Mouse (Mus musculus): Measurements from ENCODE around the gene Ttll12. TPM values are rescaled to one million over a fixed set of nuclear protein-coding genes. Genes with fewer than 3 reads are reported as not detected.

Gene Ttll12
- polyA plus RNA-seq, 1 experiment: 21.6 TPM

GRCm38 (mm10) chr15:83582931-83583330, 12.0 kb downstream of the Ttll12 start:
- Histone ChIP-seq H3K4me1 (ENCODE audit: control insufficient read depth, insufficient read depth, low read length) (no peaks in the 10 kb centered on the region), H3K4me3 (replicated peaks; ENCODE audit: extremely low read depth, low read depth, low read length) (no peak overlapping the region)
- no peak for DNase-seq
- TF ChIP-seq POLR2A (IDR thresholded peaks at IDR 0.05; ENCODE audit: borderline replicate concordance, extremely low read depth, low read depth, low read length): no peak
- 82% methylated on average over 4 of the region's 4 CpGs for WGBS

GRCm38 (mm10) chr15:83576651-83577050, 18.3 kb downstream of the Ttll12 start:
- WGBS: 87% methylated on average over 9 of the region's 9 CpGs
- no peak for DNase-seq
- TF ChIP-seq POLR2A (IDR thresholded peaks at IDR 0.05; ENCODE audit: borderline replicate concordance, extremely low read depth, low read depth, low read length) (no peak), CTCF (IDR thresholded peaks at IDR 0.05; ENCODE audit: insufficient read depth, low read length) (no peak)
- Histone ChIP-seq H3K4me1 (ENCODE audit: control insufficient read depth, insufficient read depth, low read length) (peaks cover 5% of the 10 kb centered on the region; the same call in 1 of the 2 replicates), H3K4me3 (replicated peaks; ENCODE audit: extremely low read depth, low read depth, low read length) (no peak overlapping the region)

- Histone ChIP-seq H3K4me3 (replicated peaks; ENCODE audit: extremely low read depth, low read depth, low read length) (no peak overlapping the region), H3K4me1 (ENCODE audit: control insufficient read depth, insufficient read depth, low read length) (peaks cover 5% of the 10 kb centered on the region; the same call in 1 of the 2 replicates)
- TF ChIP-seq CTCF (IDR thresholded peaks at IDR 0.05; ENCODE audit: insufficient read depth, low read length): no peak
- no peak for TF ChIP-seq POLR2A (IDR thresholded peaks at IDR 0.05; ENCODE audit: borderline replicate concordance, extremely low read depth, low read depth, low read length)
- WGBS: 88% methylated on average over 8 of the region's 8 CpGs
- DNase-seq: no peak
Measured at GRCm38 (mm10) chr15:83575543-83575942, 19.4 kb downstream of the Ttll12 start.

DNA sequence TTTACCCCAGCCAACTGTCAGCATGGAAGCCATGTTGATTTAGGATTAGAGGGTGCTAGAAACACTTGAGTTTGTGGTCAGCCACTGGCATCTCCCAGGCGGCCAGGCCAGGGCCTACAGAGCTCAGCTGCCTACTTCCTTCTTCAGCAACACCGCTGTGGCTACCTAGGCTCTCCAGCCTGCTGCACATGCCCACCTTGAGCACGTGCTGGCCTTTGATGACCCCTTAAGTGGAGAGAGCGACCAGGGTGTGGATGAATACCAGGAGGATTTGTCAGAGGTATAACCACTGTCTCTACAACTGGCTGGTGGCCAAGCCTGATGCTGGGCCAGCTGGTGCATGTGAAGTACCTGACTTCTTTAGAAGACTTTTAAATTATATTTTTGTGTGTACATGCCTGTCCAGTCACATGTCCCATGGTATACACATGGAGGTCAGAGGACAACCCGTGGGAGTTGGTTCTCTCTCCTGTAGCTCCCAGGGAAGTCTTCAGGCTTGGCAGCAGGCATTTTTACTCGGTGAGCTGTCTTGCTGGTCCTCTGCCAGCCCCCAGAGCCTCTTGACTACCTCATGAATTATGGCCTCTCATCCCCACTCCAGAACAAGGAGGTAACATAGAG, 20.1 kb downstream of the Ttll12 start:
- peak; percentile 73 for DNase-seq
- Histone ChIP-seq H3K4me3 (replicated peaks; ENCODE audit: extremely low read depth, low read depth, low read length) (no peak overlapping the region), H3K4me1 (ENCODE audit: control insufficient read depth, insufficient read depth, low read length) (peaks cover 5% of the 10 kb centered on the region; the same call in 1 of the 2 replicates)
- no peak for TF ChIP-seq POLR2A (IDR thresholded peaks at IDR 0.05; ENCODE audit: borderline replicate concordance, extremely low read depth, low read depth, low read length)
- TF ChIP-seq CTCF (IDR thresholded peaks at IDR 0.05; ENCODE audit: insufficient read depth, low read length): no peak
- 57% methylated on average over 6 of the region's 6 CpGs for WGBS

DNA sequence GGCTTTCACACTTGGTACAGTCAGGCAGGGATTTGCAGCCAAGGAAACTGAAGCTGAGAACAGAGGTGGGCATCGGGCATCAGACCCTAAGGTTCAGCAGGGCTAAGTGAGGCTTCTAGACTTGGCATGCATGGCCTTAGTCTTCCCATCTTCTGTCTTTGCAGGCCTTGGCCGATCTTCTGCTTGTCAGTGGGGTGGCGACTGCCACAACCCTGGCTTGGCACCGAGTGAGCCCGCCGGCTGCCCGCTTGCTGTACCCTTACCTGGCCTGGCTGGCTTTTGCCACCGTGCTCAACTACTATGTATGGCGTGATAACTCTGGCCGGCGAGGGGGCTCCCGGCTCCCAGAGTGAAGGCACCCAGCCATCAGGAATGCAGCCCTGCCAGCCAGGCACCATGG, 21.4 kb downstream of the Ttll12 start:
- TF ChIP-seq CTCF (IDR thresholded peaks at IDR 0.05; ENCODE audit: insufficient read depth, low read length) (no peak), POLR2A (IDR thresholded peaks at IDR 0.05; ENCODE audit: borderline replicate concordance, extremely low read depth, low read depth, low read length) (no peak)
- 95% methylated on average over 12 of the region's 12 CpGs for WGBS

GRCm38 (mm10) chr15:83572132-83572531, 22.8 kb downstream of the Ttll12 start:
- WGBS: 84% methylated on average over 4 of the region's 4 CpGs
- DNase-seq: no peak
- H3K4me3 ChIP-seq (replicated peaks; ENCODE audit: extremely low read depth, low read depth, low read length): no peak overlapping the region
- TF ChIP-seq POLR2A (IDR thresholded peaks at IDR 0.05; ENCODE audit: borderline replicate concordance, extremely low read depth, low read depth, low read length) (no peak), CTCF (IDR thresholded peaks at IDR 0.05; ENCODE audit: insufficient read depth, low read length) (no peak)
- peaks cover 10% of the 10 kb centered on the region for H3K4me1 ChIP-seq (ENCODE audit: control insufficient read depth, insufficient read depth, low read length)

More for the DNA sequence above, 21.4 kb downstream of the Ttll12 start:
- Histone ChIP-seq H3K4me1 (ENCODE audit: control insufficient read depth, insufficient read depth, low read length) (peaks cover 5% of the 10 kb centered on the region; the same call in 1 of the 2 replicates), H3K4me3 (replicated peaks; ENCODE audit: extremely low read depth, low read depth, low read length) (no peak overlapping the region)
- no peak for DNase-seq

DNA sequence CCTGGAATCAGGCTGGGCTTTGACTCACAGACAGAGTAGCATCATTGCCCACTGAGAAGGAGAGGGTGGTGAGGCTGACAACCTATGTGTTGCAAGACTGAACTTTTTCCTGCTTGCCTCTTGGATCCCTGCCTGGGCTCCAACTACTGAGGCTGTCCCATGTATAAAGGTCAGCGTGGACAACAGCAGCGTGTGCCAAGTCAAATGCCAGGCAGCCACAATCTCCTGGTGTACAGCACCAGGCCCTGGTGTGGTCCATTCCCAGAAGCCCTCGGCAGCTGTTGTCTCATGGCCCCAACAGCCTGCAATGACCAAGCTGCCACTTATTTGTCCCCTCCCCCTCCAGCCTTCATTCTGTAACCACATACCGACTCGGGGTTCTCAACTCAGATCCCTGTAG, 23.3 kb downstream of the Ttll12 start:
- TF ChIP-seq POLR2A (IDR thresholded peaks at IDR 0.05; ENCODE audit: borderline replicate concordance, extremely low read depth, low read depth, low read length) (no peak), CTCF (IDR thresholded peaks at IDR 0.05; ENCODE audit: insufficient read depth, low read length) (no peak)
- 66% methylated on average over 5 of the region's 5 CpGs for WGBS
- no peak for DNase-seq
- no peak overlapping the region for H3K4me3 ChIP-seq (replicated peaks; ENCODE audit: extremely low read depth, low read depth, low read length)
- H3K4me1 ChIP-seq (ENCODE audit: control insufficient read depth, insufficient read depth, low read length): peaks cover 10% of the 10 kb centered on the region

DNA sequence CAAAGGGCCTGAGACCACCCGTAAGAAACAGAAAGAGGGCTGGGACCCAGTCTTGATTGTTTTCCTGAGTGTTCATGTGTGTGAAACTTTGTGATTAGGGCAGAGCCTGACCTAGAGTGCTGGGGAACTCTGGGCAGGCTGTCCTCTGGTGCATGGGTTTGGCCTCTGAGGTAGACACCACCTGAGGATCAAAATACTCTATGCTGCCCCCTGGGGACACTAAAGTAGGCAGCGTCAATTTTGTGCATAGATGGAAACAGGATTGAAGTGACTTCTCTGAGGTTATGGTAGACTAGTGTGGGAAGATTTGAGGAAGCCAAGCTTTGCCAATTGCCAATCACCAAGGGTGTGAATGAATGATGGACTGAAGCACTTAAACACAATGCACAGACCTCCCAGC, 24.3 kb downstream of the Ttll12 start:
- 60% methylated on average over 2 of the region's 2 CpGs for WGBS
- Histone ChIP-seq H3K4me1 (ENCODE audit: control insufficient read depth, insufficient read depth, low read length) (peaks cover 11% of the 10 kb centered on the region), H3K4me3 (replicated peaks; ENCODE audit: extremely low read depth, low read depth, low read length) (no peak overlapping the region)
- TF ChIP-seq POLR2A (IDR thresholded peaks at IDR 0.05; ENCODE audit: borderline replicate concordance, extremely low read depth, low read depth, low read length) (no peak), CTCF (IDR thresholded peaks at IDR 0.05; ENCODE audit: insufficient read depth, low read length) (no peak)
- no peak for DNase-seq

DNA sequence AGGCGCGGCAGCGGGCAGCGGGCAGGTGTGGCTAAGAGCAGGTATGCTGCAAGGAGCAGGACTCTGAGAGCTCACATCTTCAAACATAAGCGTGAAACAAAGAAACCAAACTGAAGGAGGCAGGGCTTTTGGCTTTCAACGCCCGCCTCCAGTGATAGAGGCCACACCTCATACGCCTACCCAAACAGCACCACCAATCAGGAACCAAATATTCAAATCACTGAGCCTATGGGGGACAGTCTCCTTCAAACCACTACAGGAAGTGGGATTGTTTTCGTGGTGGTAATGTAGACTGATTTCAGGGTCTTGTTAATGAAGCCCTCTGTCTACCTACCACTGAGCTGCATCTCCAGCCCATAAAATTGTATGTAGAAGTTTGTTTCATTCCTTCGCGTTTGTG, 25.3 kb downstream of the Ttll12 start:
- Histone ChIP-seq H3K4me1 (ENCODE audit: control insufficient read depth, insufficient read depth, low read length) (peaks cover 14% of the 10 kb centered on the region), H3K4me3 (replicated peaks; ENCODE audit: extremely low read depth, low read depth, low read length) (no peak overlapping the region)
- TF ChIP-seq CTCF (IDR thresholded peaks at IDR 0.05; ENCODE audit: insufficient read depth, low read length) (no peak), POLR2A (IDR thresholded peaks at IDR 0.05; ENCODE audit: borderline replicate concordance, extremely low read depth, low read depth, low read length) (no peak)
- 58% methylated on average over 11 of the region's 11 CpGs for WGBS
- no peak for DNase-seq

GRCm38 (mm10) chr15:83568544-83568943, 26.4 kb downstream of the Ttll12 start:
- WGBS: 96% methylated on average over 5 of the region's 5 CpGs
- DNase-seq: no peak
- Histone ChIP-seq H3K4me1 (ENCODE audit: control insufficient read depth, insufficient read depth, low read length) (peaks cover 17% of the 10 kb centered on the region), H3K4me3 (replicated peaks; ENCODE audit: extremely low read depth, low read depth, low read length) (no peak overlapping the region)
- TF ChIP-seq POLR2A (IDR thresholded peaks at IDR 0.05; ENCODE audit: borderline replicate concordance, extremely low read depth, low read depth, low read length) (no peak), CTCF (IDR thresholded peaks at IDR 0.05; ENCODE audit: insufficient read depth, low read length) (no peak)

Data from lung, adult 2 months (tissue).